Mouse (Mus musculus): Measurements from ENCODE around the gene B4galnt4.
"Not testable (repeated sequence)": the region's sequence is repeated elsewhere in the genome, so short reads cannot be mapped to it uniquely, and the experiment has no call there.

Gene B4galnt4

DNA sequence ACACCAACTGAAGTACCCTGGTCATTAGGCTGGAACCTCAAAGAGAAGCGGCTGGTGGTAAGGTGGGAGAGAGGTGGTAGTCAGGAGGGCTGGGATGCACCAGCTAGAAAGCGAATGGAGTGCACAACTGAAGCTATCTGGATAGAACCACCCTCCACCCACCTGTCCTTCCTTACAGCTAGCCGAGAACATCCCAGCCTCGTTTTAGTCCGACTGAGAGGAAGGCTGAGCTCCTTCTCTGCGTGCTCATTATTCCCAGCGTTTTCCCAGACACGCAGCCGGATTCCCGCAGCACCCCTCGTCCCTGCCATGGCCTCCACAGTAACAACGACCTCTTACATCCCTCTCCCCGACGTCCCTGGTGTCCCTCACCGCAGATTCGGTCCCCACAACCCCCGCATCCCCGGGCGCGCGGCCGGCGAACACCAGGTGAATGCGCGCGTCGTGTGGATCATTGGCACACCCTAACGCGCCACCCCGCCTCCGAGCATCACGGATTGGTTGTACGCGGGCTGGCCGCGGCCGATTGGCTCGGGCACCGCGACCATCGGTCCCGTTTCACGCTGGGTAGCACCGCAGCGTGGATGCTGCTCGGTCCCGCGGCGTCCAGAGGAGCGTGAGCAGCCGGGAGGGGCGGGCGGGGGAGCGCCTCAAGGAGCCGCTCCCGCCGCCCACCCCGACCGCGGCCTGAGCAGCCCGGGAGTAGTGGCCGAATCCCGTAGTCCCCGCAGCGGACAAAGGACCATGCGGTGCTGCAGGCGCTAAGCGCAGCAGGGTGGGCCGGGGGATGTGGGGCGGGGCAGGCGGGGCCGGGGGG is at the start of gene B4galnt4:
B4galnt4 (plus strand) TSS at position 679 of the 817 bp plus-strand sequence.
- peak; percentile 89 for DNase-seq (ENCODE audit: low read depth, low spot score)

DNA sequence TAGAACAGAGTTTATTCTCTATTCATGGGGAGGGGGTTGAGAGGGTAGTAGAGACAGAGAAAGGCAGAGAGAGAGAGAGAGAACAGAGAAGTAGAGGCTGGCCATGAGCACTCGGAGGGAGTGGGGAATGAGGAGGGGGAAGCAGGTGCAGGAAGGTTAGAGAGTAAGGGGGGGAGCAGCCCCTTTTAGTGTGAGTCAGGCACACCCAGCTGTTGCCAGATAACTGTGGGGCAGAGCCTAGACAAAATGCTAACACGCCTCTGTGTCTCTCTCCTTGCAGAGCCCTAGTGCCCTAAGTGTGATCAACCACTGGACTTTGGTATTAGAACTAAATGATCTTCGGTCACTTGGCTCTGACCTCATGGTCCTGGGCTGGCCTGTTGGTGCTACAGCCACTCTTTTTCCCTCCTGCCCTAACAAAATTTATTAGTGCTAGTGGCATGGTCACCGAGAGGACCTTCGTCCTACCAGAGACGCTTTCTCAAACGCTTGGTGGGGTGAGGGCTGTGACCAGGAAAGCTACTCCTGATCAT is 49.6 kb upstream of the B4galnt4 start:
- no peak for DNase-seq (ENCODE audit: low read depth, low spot score)

DNA sequence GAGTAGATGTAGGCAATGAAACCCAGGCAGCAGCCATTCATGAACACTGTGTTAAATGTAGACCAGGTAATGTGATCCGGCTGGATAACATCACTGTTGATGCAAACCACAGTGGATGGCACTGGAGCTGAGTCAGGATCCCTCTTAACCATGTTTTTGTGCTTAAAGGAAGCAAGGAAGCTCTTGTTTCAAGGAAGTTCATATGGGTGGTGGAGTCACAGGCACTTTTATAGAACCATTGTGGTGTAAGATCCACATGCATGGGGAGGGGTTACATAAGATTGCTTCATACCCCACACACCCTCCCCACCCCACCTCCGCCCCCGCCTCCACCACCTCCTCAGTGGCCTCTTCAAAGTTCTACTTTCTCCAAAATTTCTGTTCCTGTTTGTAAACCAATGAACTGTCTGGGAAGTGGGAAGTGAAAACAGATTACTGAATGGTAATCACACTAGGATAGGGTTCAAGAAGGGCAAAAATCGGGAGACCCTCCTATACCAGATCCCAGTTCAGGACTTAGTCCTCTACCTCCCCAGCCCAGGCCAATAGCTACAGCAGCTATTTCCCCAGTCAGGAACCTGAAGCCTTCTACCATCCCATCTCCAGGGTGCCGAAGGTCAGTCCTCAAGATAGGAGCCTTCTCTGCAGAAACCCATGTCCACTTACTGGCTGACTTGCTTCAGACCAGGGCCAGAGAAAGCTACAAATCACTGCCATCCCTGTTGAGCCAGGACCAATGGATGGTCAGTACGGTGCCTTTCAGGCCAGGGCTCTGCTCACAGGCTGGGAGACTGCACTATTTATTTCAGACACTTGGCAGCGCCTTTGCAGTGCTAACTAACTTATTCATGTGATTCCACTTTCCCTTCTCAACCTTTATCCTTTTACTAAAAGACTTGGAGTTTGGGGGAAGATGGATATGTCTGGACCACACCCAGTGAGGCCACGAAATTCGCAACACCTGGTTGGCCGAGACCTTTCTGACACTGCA is 43.9 kb upstream of the B4galnt4 start:
- DNase-seq (ENCODE audit: low read depth, low spot score): no peak

DNA sequence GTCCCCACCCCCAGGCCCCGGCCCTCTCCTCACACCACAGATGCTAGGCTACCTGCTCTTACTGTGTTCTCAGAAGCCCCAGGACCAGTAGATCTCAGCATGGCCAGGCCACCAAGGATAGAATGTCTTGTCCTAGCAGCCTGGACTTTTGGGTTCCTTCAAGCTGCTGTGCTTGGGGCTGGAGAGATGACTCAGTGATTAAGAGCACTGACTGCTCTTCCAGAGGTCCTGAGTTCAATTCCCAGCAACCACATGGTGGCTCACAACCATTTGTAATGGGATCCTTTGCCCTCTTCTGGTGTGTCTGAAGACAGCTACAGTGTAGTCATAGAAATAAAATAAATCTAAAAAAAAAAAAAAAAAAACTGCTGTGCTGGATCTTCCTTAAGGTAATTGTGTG is 43.1 kb upstream of the B4galnt4 start, which contains the start of gene Ifitm6:
Ifitm6 (minus strand) TSS at position 101 of the 400 bp plus-strand sequence.
- not testable (repeated sequence) for DNase-seq (ENCODE audit: low read depth, low spot score)

DNA sequence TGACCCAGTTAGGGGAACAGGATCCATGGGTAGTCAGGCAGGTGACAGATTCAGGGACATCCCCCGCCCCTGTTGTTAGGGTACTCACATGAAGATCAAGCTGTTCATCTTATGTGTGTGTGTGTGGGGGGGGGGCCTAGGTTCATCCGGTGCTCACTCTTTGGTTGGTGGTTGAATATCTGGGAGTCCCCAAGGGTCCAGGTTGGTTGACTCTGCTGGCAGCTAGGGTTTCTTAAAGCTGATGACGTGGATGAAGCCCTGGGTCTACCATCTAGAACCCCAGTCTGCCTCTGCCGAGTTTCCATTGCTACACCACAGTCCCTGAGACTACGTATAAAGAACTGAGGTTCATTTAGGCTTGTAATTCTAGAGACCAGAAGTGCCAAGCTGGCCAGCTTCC is 41.9 kb upstream of the B4galnt4 start:
- no peak for DNase-seq (ENCODE audit: low read depth, low spot score)

DNA sequence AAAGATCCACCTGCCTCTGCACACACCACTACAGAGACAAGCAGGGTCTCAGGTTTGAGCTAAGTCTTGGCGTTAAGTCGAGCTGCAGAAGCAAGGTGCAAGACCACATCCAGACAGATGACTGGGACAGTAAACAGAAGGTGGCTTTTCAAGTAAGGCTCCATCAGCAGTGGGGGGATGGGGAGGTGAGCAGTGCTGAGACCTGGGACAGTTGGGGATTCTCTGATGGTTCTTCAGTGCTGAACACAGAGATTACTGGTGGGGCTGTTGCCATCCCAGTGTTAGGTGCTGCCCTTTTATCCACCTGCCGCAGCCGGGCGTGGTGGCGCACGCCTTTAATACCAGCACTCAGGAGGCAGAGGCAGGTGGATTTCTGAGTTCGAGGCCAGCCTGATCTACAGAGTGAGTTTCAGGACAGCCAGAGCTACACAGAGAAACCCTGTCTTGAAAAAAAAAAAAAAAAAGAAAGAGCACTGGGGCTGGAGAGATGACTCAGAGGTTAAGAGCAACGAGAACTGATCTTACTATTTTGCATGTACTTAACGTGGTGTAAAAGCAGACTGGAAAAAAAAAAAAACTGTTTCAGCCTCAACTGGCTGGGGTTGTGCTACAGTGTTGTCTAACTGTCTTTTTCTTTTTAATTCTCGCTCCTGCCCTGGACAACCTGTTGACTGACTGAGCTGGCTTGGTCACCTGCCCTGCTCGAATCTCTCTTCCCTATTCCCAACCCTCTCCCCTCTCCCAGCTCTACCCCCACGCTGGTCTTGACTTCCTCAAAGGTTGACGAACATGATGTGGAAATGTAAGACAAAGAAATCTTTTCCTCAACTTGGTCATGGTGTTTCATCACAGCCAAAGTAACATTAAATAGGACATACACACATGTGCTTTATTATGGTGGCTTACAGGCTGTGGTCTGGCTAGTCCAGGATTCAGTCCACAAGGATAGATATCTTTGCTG is 39.1 kb upstream of the B4galnt4 start:
- DNase-seq (ENCODE audit: low read depth, low spot score): peak; percentile 48

DNA sequence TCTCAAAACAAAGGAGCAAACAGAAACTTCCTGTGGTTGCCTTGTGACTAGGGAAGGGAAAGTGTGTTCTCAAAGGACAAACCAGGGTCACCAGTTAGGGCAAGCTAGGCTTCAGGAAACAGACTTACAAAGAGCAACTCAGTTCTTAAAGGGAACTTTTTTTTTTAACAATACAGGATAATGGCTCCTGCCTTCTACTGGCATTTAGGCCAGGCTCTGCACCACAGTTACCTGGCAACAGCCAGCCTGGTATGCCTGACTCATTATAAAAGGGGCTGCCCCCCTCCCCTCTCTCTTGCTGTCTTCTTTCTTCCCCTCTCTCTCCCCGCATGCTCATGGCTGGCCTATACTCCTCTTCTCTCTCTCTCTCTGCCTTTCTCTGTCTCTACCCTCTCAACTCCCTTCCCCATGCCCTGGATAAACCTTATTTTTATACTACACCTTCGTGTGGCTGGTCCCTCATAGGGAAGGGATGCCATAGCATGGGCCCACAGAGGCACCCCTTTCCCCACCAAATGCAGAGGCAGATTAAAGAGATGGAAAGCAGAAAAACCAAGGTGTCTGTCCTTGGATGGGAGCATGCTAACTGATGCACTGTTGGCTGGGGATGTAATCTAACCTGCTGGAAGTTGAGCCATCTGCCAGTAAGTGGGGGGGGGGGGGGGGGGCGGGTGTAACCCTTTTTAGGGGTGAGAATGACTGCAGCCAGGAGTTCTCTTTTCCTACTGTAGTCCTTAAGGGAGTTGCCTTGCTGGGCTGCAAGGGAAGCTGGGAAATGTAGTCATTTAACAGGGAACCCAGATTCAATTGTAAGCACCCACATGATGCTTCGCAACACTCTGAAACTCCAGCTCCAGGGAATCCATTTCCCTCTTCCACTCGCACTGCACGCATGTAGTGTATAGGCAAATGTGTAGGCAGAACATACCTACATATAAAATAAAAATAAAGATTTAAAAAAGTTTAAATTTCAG is 35.8 kb upstream of the B4galnt4 start:
- peak; percentile 85 for DNase-seq (ENCODE audit: low read depth, low spot score)

DNA sequence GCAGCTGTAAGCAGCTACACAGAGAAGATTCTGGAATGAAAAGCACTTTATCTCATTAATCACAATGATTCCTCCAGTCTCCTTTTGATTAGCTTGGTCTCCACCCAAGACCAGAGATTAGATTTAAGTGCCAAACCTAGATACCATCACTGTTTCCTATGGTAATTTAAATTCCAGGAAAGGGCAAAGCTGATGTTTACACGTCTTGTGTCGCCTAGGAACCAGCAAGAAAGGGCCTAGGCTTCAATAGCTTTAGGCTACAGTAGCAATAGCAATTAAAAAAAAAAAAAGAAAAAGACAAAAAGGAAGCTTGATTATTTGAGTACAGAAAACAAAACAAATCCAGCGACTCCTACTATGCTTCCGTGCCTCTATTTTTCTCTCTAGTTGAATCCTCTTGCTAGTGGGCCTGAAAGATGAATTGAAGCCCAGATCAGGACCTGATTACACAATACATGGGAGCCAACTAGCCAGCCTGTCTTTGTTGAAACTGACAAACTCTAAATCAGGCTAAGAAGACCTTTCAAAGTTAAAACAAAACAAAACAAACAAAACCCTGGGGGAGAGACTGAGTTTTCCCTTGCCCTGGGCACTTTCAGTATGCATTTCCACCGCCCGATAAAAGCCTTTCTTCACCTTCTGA is 34.7 kb upstream of the B4galnt4 start:
- DNase-seq (ENCODE audit: low read depth, low spot score): no peak

DNA sequence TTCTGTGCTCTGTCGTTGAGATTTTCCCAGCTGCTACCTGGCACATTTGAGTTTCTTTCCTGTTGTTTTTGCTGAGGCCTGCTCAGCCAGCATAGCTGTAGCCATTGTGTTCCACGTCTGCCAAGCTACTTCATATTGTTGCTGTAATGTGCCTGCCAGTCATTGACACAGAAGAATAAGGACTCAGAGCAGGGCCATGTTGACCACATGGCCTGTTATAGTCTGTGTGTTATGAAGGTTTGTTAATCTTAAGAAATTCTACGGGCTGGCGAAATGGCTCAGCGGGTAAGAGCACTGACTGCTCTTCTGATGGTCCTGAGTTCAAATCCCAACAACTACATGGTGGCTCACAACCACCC is 34.2 kb upstream of the B4galnt4 start:
- DNase-seq (ENCODE audit: low read depth, low spot score): no peak

DNA sequence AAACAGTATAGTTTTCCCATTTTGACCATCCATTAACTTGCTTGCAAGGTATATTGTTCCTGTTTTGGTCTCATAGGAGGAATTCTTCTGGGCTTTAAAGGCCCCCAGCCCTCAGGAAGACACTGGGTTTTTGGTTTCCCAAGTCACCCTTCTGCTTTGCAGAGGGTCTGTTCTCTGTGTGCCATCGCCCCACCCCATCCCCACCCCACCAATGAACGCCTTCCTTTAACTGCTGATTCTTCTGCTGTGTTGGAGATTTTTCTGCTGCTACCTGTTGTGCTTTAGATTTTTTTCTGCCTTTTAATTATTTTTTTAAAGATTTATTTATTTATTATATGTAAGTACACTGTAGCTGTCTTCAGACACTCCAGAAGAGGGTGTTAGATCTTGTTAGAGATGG is 32.1 kb upstream of the B4galnt4 start, which contains the start of gene Gm17387:
Gm17387 (plus strand) TSS at position 301 of the 400 bp plus-strand sequence.
- no peak for DNase-seq (ENCODE audit: low read depth, low spot score)

DNA sequence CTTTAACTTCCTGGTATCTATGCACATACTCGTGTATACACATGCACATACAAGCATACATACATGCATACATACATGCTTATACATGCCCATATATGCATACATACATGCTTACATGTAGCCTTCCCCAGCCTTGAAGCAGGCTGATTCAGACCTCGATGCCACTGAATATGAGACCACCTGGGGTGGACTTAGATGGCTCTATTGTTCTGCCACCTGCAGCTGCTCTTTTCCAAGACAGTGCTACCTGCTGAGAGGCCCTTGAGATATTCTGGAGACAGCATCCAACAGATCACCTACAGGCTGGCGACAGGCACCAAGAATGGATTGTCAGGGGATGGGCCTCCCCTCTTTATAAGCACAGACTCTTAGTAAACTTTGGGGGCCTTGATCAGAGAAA is 30.5 kb upstream of the B4galnt4 start:
- peak; percentile 77 for DNase-seq (ENCODE audit: low read depth, low spot score)

DNA sequence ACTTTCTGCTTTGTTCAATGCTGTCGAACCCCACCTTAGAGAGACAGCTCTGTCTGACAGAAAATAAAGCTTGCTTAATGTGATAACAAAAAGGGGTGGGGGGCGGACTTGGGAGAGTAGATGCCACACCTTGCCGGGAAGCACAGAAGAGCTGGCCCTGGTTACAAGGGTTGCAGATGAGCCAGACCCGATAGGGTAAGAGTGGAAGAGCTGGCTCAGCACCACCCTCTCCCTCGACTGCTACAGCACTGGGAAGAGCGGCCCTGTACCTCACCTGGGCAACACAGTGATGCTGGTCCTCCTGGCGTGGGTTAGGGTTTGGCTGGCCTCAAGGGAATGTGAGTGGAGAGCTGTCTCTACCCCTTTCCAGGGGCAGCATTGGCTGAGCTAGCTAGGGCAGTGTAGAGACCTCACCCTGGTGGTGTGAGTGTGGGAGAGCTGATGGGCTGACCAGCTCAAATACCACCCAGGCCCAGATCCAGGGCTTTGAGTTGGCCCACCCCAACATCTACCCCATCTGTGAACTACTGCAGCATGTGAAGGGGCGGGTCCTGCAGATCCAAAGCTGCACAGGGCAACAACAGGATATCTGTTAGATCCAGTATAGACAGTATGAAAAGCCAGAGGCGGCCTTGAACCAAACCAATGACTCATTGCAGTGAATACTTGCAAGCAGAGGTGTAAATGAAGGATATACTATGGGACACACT is 28.3 kb upstream of the B4galnt4 start:
- DNase-seq (ENCODE audit: low read depth, low spot score): no peak

DNA sequence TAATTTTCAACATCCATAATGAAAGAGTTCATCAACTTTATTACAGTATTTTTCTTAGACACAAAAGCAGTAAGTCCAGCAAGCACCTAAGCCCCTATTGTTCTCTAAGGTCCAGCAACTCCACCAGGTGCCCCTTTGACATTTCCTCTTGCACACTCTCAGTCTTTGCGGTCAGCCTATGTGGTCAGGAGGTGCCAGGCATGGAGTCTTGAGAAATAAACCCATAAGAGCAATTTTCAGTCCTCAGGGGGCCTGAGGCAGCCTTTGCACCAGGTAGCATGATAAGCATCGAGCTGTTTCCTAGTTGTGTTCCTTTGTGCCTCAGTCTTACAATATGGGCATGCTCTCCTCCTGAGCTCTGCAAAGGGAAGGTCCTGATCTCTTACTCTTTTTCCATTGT is 24.3 kb upstream of the B4galnt4 start:
- not testable (repeated sequence) for DNase-seq (ENCODE audit: low read depth, low spot score)

DNA sequence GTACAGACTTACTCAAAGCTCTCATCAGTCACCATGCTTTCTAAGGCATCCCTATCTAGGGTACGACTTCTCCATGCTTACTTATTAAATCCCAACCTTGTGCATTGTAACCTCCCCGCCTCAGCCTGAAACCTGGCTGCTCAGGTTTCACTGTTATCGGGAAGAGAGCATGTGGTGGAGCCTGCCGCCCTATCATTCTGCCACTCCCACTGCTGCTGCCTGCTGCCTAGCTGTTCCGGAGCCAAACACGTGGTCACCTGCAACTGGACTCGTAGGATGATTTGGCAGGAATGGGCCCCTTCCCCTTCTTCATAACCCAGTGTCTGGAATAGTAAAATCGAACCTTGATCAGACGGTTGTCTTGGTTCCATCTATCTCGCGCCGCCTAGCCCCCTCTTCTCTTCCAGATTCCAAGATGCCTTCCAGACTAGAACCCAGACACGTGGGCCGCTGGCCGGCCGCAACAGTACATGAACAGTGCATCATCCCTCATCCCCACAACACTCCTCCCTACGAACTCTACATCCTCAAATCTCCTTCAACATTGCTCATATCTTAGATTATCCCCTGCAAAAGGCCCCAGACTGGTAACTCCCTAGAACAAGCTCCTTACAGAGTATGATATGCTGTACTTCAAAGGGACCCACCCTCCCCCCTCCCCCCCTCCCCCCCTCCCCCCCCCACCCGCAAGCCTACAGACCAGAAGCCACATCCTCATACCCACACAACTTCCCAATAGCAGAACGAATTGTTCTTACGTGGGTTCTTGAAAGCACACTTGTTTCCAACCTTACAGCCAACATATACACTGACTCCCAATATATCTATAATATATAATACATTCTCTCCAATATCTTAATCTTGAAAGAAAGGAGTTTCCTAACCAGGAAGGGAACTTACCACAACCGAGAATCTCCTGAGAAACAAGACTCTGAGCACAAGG is 22.5 kb upstream of the B4galnt4 start:
- DNase-seq (ENCODE audit: low read depth, low spot score): no peak

DNA sequence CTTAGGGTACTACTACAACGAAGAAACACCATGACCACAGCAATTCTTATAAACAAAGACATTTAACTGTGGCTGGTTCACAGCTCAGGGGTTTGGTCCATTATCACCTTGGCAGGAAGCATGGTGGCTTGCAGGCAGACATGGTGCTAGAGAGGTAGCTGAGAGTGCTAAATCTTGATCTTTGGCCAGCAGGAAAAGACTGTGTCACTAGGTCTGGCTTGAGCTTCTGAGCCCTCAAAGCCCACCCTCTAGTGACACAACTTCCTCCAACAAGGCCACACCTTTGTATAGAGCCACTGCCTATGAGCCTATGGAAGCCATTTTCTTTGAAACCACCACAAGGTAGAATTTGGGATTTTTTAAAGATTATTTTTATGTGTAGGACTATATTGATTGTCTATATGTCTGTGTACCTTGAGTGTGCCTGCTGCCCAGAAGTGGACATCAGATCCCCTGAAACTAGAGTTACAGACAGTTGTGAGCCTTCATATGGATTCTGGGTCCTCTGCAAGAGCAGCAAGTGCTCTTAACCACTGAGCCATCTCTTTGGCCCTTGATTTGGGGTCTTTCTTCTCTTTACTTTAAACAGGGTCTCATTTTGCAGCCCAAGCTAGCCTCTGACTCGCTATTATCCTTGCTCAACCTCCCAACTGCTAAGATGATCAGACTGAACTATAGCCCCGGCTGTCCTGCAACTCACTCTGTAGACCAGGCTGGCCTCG is 21.4 kb upstream of the B4galnt4 start:
- DNase-seq (ENCODE audit: low read depth, low spot score): no peak

DNA sequence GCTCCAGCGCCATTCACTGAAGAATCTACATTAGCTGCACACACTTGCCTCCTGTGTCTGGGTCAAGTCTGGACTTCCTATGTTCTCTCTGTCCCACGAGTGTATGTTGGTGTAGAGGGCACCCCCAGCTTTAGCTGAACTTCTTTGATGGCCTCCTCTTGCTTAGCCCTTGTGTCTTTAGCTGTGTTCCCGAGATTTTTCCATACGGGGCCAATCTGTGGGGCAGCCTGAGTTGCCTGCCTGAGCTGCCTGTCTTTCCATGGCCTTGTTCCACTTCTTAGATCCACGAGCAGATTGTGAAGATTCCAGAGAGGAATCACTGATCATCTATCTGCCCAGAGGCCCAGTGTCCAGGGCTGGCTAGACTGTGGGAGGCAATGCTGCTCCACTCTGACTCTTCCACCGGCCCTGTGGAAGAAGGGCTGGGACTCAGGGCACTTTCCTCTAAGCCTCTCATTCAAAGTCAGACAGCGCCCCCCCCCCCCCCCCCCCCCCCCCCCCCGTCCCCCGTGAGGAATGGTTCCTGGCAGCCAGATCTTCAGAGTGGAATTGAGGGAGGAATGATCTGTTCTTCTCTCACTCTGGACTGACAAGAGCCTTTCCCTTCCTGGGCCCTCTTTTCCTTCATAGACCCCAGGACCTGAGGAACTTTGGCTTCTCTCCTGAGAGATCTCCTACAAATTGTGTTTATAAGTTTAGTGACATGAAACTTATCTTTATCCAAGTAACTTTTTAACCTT is 19.9 kb upstream of the B4galnt4 start:
- DNase-seq (ENCODE audit: low read depth, low spot score): peak; percentile 28

Measured in ZHBTc4 (cell line).